Mouse (Mus musculus) thymus, postnatal 14 days (tissue): Measurements from ENCODE around the gene Syt17.
A peak's percentile ranks its signal among the peaks of the same experiment; 100 is the strongest.

Experiments used
- DNase-seq: peaks from one replicate; pipeline ENCODE4 v3.0.0; 2021

The Syt17 gene

DNA sequence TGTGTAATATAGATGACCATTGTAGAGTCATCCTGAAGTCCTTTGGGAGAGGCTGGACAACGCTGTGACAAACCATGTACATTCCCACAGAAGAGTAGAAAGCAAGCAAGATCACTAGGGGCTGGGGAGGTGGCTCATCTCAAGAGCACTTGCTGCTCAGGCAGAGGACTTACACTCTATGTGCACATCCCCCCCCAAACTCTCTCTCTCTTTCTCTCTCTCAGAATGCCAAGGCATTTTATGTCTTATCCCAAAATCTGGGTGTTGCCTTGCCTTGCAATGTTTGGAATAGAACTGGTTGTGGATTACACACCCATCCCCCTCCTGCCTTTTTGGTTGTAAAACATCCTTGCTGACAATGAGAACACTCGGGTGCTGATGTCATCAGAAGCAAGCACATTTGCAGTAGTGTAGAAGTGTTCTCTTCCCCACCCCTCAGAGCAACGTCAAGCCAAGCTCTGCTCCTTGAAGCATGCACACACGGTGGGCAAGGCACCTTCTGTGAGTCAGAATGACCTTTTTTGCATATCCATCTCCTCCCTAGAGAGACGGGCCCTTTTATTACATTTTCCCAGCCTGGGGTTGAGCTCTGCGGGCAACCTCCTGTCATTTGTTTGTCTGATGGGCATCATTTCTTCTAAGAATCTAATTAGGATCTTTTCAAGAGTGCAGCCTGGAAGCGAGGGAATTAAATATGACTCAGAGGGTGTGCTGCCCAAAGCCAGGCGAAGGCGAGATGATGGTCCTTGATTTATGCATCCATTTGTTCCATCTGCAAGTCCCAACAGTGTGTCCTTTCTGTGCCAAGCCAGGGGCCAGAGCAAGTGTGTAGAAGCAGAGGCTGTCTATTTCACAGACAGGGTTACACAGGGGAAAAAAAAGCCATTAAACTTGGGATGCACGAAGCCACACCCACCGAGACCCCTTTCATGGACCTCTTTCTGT is 15.1 kb upstream of the Syt17 start:
- DNase-seq, result no peak

DNA sequence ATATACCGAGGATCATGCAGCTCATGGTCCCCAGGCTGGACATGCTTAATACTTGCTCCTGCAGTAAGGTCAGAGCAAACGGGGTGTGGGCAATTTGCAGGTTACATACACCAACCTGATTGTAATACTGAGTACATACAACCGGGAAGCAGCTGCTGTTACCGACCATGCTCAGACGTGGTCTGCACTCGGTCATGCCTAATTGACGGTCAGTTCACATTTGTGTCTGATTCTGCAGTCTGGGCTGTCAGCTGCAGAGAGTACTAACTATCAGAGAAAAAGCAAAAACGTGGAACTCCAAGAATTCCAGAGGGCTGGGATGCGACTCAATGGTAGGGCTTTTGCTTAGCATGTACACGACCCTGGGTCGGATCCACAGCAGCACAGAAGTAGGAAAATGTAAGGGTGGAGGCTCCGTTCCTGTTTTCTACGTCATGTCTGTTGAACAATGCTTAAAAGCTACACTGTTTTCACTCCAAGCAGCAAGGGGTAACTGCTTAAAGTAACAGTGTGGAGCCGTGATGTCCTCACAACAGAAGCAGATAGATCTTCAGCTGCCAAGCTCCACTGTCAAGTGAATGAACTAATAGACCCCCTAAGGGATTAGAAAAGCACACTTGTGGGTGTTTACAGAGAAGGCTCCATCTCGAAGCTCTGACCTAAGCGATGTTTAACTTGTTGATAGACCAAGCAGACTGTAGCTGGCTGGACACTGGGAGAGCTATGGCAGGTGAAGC is 13.5 kb upstream of the Syt17 start:
- no peak for DNase-seq

DNA sequence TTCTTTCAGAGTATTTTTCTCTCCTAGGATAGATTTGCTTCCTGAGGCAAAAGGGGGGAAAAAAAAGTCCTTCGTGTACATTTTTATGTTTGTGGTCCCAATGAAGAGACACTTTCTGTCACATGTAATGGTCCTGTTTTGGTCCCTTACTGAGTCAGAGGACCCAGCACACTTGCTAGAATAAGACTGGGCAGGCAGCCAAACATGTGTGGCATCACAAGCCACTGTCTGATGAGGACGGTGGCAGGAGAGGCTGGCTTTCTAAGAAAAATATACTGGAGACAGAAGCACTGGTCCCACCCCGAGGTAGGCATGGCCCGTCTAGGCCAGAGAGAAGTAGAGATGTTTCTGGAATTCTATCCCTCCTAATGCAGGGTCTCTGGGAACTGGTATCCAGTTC is 5.7 kb upstream of the Syt17 start:
- DNase-seq, result no peak

DNA sequence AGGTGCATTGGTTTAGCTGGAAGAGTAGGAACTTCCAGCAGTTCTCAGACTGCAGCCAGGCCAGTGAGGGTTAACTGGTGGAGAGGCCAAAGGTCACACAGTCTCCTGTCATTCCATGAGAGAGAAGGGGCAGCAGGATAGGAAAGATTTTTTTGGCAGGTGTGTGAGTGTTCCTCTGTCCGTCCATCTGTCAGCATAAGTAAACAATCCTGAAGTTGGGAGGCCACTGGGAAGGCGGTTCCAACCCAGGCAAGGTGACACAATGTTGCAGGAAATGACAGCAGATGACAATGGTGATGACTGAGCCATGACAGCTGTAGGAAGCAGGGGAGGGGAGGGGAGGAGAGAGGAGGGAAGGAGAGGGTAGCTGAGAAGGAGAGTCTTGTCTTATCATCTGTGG is 4.9 kb upstream of the Syt17 start:
- no peak for DNase-seq

DNA sequence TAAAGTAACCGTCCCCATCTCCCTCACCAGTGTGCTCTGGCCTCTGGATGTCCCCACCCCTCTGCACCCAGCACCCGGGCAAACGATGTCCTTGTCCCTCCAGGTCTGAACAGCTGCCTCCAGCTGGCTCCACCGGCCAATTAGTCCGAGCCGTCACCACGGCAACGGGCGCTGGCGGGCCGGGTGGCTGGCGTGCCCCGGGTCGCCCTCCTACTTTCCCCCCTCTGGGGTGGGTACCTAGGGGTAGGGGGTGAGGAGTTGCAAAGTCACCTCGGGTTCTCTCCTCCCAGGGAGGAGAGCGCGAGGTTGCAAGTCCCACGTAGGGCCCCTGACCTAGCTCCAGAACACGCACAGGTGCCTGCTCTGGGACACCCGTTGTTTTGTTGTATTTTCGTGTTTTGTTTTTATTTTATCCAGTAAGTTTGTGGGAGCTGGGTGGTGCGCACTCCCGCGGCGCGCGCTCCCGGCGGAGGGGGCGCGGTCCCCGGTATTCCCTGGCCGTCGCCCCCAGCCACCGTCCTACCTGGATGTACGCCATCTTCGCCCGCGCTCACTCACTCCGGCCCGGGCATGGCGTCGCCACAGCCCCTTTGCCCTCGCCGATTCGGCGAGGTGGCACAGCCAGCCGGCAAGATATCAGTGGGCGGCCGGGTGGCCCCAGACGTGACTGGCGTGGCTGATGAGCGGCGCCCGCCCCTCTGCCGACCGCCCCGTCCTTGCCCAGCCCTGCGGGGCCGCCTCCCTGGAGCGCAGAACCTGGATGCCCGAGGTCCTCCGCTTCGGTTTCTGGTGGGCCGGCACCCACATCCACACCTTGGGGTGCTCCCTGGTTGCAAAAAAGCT is 510 bp downstream of the Syt17 start:
- no peak for DNase-seq

DNA sequence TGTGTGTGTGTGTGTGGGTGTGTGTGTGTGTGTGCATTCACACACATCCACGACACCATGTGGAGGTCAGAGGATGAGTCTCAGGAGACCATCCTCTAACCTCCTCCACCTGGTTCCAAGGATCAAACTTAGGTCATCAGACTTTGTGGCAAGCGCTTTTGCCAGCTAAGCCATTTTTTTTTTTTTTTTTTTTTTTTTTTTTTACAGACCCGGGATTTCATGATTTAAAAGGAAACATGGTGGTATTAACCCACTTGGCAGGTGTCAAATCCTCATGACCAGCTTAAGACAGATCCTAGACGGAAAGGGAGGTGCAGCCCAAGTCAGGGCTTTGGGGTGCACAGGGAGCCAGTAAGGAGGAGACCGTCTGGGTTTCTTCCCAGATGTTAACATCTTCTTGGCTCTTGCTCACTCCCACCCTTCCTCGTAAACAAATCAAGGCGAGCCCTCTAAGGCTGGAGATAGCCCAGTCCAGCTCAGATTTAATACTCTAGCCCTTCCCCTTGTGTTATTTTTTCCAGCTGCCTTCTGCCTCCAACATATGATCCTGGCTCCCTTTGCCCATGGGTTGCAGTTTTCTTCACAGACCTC is 4.0 kb downstream of the Syt17 start:
- no peak for DNase-seq

DNA sequence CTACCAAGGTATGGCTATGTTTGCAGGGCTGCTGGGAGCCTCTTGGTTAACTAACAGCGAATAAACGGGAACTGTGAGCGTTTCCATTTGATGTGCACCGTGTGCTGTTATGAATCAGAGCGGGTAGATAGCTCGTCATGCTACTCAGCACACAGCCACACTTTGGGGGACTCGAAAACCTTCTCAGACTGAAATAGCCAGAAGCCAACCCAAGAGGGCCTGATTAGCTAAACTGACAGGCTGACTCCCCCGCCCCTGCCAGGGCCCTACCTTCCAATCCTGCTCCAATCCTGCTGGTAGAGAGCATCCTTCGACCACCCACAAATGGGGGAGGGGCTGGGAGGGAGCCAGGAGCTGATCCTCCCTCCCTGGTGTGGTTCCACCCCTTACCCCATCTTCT is 4.7 kb downstream of the Syt17 start:
- DNase-seq, result no peak

DNA sequence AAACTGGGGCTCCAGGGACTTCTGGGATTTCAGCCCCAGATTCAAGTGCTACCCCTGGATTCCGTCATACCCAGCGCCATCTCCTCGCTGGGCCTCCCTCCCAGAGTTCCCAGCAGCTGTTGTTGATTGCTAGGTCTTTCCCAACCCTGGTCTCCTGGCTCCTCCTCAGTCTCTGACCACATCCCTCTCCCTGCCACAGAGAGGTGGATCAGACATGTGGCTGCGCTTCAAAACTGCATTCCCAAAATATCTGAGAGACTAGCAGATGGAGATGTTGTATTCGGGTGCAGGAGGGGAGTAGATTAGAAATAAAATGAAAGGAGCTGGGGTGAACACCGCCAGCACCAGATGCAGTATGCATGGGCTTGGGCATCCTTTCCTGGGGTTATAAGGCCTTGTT is 6.5 kb downstream of the Syt17 start:
- no peak for DNase-seq

DNA sequence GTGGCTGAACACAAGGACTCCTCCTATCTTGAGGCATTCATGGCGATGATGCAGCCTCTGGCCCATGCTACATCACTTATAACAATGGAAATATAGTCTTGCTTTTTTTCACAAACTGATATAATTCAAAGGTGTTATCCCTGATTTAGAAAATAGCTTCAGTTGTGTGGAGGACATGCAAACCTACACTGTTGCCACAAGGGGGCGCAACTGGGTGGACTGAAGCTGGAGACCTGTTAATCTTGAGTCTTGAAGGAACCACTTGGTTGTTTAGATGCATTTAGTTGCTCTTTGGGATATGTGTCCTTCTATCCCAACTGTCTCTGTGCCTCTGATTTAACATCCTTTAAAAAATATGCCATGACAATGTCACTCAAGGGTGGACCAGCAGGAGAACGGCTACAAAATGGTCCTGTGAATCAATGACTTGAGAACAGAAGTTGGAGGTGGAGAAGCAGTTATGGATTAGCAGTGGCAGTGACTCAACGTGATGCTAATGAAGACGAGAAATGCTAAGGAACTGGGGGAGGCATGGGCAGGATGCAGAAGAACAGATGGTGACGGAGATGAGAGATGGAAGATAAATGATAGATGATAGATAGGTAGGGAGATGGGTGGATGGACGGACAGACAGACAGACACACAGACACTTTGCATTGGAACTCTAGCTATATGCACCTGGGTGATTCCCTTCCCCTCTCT is 10.8 kb downstream of the Syt17 start:
- DNase-seq, result peak; percentile 21

DNA sequence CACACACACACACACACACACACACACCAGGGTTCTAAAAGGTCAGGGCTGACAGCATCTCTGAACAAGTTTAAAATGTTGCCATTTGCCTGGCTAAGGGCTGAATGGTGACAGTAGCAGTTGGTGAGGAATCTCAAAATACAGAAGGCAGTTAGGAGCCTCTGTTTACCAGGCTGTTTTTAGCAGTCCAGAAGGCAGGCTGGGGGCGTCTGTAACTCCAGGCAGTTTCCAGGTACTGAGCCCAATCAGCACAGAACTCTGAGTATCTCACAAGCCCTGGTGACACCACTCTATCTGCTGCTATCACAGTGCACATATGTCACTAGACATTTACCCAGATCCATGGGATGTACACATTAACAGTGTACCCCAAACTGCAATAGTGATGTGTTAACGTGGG is 19.1 kb downstream of the Syt17 start:
- no peak for DNase-seq

DNA sequence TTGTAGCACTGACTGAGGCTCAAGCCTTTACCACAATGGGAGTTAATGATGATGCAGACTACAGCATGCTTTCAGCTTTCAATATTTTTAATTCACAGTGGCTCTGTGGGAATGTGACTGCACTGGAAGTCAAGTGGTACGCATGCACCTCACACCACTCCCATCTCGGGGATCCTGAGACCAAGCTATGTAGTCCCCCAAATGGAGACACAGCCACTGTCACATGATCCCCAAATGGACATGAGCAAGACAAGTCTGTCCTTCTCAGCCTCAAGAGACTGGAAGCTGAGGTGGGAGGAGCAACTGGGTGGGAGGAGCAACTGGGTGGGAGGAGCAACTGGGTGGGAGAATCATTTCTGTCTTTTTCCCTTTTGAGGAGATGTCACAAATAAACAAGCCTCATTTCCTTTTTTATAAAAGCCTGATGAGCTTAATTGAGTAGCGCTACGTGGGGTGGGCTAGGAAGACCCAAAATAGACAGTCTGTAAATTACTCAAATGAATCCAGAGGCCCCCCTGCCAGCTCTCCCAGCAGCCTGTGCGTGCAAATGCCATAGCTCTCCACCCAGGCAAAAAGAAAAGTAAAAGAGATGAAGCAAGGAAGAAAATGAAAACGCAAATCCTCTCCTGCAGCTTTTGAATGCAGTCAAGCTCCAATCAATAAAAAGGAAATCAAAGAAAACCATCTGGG is 28.4 kb downstream of the Syt17 start:
- DNase-seq, result no peak

DNA sequence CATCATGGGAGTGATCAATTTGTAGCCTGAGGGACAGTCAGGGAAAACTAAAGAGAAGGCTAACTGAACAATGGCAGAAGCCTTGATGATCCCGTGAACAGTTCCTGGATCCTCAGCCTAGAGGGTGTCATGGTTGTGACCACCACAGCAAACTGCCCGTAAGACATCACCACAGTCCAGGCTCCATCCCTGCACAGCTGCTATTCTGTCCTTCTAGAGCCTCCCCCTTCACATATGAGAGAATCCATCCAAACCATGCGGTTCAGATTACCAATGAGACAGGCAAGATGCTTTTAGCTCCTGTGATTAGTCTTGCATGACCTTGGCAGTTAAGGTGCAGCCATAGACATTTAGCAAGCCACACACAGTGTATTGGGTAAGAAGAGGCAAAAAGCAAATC is 33.8 kb downstream of the Syt17 start:
- no peak for DNase-seq

DNA sequence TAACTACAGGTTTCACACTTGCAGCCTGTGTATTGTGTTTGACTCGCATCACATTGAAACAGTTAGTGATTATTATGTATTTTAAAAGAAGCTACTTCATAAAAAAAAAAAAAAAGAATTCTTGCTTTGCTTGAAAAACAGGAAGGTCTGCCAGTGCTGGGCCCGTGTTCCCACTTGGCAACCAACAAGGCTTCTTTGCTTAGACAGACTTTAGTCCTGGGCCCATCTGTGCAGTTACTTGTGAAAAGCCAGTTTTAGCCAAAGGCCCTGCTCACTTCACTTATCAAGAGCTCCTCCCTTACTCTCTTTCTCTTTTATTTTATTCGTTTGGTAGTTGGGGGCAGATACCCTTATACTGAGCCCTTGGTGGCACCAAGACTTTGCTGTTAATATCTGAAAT is 36.1 kb downstream of the Syt17 start:
- DNase-seq, result no peak

DNA sequence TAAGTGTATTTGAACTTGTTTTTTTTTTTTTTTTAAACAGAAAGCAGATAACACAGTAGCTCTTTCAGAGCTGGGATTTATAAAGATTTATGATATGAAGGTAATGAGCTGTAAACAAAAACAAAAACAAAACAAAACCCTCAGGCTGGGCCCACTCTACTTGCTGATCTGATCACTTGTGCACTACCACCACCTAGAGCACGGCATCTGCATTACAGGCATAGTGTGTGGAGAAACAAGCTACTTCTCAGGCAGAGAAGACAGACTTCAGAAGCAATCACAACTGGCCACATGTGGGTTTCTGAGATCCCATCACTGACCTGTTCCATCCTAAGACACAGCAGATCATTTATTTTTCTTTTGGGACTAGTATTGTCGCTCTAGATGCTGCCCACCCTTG is 38.6 kb downstream of the Syt17 start:
- peak; percentile 5 for DNase-seq

DNA sequence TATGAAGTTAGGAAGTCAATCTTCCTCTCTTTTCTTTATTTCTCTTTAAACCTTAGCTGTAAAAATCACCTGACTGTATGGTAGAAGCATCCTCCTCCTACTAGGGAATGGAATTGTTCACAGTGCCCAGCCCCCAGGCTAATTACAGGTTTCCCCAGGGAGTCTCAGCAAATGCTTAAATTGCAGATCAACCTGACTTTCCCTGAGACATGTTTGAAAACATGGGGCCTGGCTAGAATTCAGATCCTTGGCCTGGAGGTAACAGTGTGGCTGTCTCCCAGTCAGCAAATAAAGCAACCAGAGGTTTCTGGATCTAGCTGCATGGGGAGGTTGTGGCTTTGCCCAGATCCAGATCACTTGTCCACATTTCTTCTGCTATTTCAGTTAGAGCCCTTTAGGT is 42.8 kb downstream of the Syt17 start:
- no peak for DNase-seq

DNA sequence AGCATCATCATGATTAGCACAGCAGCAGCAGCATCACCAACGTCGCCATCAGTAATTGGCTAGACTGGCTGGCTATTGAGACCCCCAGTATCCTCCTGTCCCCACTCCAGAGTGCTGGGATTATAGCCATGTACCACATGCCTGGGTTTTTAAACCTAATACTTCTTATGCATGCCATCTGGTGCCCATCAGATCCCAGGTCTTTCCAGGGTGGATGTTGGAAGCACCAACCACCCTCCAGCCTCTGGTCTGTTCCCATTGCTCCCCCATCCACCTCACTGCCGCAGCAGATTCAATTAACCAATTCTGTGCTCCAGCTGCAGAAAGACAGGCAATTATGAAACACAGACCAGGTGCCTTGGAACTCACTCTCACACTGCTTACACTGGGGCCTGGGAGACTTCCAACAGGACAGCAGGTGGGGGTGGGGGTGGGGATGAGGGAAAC is 45.4 kb downstream of the Syt17 start:
- no peak for DNase-seq

DNA sequence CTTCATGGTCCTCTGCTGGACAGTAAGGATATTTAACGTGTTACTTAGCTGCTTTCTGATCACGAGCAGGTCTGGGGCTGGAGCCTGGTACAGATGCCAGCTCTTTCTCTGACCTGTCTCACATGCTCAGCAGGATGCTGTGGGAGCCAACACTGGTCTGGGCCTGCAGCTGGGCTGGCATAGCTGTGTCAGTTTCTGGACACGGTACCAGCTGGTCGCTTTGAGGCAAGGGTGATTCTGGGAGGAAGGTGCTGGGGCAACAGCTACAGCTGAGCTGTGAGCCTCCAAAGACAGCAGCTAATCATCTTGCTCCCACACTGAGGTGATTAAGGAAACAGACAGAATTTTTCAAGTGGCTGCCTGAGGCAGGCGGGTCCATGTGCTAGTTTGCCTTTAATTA is 46.1 kb downstream of the Syt17 start:
- no peak for DNase-seq

DNA sequence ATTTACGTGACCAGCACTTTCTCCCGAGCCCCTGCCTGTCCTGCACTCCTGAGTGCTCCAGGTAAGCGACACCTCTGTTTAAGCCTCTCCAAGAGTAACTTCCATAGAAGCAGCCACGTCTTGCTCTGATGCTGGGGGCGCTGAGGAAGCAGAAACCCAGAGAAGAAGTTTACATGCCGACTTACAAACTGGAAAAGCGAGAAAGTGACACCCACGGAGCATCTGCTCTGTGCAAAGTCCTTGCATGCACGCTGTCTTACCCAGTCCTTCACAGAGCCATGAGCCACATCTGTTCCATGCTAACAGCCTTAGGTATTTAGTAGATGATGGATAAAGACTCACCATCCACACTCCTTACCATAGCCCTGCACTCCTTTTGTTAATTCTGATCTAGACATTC is 48.3 kb downstream of the Syt17 start:
- DNase-seq, result no peak

DNA sequence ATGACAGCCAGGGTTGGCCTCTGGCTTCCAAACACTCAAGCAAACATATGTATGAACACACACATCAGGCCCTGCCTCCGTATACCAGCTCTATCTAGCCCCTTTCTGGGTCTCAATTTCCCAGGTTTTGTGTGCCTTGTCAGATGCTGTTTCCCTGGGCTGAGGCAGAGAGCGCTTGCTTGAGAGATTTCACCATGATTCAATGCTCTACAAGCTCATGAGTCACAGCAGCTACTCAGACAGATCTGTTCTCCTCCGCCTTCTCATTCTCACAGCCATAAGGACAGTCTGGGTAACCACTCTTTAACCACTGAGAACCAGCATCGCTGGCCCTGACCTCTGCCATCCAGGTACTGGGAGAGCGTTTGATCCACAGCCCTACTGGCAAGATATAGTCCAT is 57.3 kb downstream of the Syt17 start:
- DNase-seq, result no peak

DNA sequence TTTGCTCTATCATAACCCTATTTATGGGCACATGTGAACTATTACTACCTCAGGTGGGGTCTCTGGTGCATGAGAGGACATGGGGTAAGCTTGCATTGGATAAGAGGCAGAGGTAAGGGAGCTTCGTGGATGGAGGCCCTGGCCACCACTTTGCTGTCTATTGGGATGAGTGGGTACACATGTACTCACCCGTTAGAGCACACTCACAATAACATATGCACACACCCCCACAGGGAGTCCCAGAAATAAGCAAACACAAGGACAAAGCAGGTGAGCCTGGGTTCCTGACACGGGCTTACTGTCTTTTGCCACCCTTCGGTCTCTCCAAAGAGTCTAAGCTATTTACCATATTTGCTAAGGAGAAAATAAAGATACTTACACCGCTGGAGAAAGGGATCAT is 67.0 kb downstream of the Syt17 start:
- no peak for DNase-seq

DNA sequence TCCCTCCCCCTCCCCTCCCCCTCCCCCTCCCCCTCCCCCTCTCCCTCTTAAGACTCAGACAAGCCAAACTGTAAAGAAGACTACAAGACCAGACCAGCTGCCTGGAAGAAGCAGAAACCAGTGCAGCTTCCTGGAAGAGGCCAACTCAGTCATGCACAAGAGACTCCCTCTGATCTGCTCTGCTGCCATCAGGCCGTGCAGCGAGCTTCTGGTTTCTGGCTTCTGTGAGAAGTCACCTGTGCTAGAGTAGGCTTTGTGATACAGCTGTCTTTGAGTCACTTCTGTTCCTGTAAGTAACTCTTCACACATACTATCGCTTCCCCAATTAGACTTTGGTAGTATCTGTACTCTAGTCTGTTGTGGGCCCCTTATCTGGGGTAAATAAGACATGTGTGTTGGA is 68.0 kb downstream of the Syt17 start:
- no peak for DNase-seq

DNA sequence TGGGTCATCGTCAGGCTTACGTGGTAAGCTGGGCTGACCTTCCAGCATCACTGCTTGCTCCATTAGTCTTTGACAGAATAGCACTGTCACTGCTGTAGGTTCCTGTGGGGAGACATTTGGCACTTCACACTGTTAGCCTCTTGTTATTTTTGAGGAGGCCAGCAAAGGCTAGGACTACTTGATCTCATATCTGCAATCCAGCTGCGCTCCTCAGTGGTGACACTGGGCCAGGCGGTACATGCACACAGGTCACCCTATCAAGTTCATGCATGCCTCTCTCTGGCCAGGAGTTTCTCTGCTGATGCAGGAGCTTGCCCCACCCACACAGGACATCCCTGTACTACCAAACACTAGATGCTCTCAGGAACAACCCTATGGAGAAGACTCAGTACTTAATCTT is 71.4 kb downstream of the Syt17 start:
- DNase-seq, result no peak
